Mouse (Mus musculus) 3134 (cell line): ENCODE results near the gene Tas2r104.

Experiments used
- DNase-seq: peaks from one replicate; pipeline ENCODE4 v3.0.0-alpha.2; 2011; ENCODE audit warnings: low spot score; ENCODE audit not compliant: insufficient read length; ENCODE audit errors: extremely low read depth

Tas2r104 gene

DNA sequence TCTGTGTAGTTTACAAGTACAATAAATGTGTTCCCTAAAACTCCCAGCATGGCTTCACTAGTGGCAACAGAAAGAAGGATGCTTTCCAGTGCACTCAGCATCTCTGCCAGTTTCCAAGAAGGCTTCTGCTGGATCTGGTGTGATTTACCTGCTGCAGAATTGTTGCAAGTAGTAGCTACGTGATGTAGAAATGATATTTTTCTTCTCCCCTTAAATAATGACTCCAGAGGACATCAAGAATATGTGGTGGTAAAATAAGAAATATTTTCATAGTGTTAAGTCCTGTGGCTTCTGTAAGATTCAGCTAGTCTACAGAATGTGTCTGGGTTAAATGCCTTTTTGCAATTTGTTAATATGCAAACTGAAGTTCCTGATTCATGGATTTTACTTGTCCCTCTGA is at the start of gene Tas2r104:
Gene Tas2r104, minus strand, starts transcription at position 101 of the 400 bp plus-strand sequence.
- DNase-seq, result no peak

DNA sequence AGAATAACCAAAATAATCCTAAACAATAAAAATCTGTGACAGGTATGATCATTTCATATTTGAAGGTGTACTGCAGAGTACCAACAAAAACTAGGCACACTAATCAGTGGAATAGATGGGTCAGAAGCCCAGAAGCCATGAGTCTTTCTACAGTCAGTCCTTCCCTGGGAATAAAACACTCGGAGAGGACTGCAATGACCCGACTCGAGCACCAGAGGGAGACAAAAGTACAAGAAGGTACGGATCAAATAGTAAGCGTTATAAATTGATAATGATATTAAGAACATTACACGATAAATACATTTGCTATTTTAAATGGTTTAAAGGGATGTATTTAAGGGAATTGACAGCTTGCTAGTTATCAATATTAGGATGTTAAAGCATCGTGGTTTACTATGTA is 27.3 kb upstream of the Tas2r104 start:
- DNase-seq, result no peak

DNA sequence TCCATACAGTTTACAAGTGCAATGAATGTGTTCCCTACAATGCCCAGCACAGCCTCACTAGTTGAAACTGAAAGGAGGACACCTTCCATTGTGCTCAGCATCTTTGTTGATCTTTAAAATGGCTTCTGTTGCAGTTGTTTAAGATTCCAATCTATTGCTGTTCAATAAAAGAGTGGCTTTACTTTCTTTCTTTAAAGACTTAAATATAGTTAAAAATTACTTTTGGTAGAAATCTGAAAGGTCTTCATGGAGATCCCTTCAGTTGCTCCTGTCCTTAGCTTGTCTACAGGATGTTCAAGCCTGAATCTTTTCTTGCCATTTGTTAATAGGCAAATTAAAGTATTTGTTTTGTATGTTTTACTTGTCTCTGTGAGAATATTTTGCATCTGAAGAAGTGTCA is 4.4 kb upstream of the Tas2r104 start, which contains the start of gene Tas2r114:
Gene Tas2r114, minus strand, starts transcription at position 101 of the 400 bp plus-strand sequence.
- no peak for DNase-seq

DNA sequence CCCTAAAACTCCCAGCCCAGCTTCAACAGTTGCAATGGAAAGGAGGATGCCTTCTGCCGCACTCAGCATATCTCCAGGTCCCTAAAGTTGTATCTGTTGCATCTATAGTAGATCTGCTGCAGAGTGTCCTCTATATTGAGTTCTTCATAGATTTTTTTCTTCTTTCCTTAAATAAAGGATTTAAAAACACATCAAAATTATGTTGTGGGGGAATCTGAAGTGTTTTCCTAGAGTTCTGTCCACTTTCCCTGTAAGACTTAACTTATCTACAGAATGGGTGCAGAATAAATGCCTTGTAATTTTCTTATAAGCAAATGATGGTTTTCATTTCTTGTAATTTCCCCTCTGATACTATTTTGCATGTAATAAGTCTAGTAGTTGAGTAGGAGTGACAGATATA is 1.9 kb upstream of the Tas2r104 start, which contains the start of gene Tas2r105:
Gene Tas2r105, minus strand, starts transcription at position 101 of the 400 bp plus-strand sequence.
- DNase-seq, result no peak

DNA sequence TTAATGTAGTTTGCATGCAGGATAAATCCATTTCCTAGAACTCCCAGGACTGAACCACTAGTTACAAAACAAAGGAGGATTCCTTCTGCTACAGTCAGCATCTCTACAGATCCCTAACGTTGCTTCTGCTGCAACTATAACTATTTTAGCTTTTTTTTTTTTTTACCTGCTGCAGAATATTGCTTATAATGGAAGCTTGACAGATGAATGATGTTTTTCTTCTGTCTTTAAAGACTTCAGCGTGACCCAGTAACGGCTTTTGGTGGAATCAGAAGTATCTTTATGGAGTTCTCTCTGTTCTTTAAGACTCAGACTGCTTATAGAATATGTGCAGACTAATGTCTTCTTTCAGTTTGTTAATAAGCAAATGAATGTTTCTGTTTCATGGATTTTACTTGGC is 6.8 kb downstream of the Tas2r104 start, which contains the start of gene Tas2r106:
Gene Tas2r106, minus strand, starts transcription at position 101 of the 400 bp plus-strand sequence.
- DNase-seq, result no peak

DNA sequence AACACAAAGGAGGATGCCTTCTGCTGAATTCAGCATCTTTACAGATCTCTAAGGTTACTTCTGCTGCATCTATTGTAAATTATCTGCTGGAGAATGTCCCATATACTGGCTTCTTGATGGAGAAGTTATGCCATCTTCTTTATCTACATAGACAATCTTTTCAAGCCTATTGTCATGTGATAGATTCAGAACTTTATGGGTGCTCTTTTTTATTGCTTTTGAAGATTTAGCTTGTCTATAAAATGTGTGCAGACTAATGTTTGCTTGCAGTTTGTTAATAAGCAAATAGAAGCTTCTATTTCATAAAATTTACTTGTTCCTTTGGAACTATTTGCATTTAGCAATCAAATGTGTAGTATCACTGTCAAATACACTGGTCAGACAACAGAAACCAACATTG is 25.5 kb downstream of the Tas2r104 start, which contains the start of gene Tas2r107:
Gene Tas2r107, minus strand, starts transcription at position 101 of the 400 bp plus-strand sequence.
- DNase-seq, result no peak
